Mouse (Mus musculus): ENCODE measurements around the gene Paqr5. TPM values are rescaled to one million over a fixed set of nuclear protein-coding genes. Genes with fewer than 3 reads are reported as not detected.

Gene Paqr5
- polyA plus RNA-seq, 1 experiment from 2014 or later, result 42.2 TPM

DNA sequence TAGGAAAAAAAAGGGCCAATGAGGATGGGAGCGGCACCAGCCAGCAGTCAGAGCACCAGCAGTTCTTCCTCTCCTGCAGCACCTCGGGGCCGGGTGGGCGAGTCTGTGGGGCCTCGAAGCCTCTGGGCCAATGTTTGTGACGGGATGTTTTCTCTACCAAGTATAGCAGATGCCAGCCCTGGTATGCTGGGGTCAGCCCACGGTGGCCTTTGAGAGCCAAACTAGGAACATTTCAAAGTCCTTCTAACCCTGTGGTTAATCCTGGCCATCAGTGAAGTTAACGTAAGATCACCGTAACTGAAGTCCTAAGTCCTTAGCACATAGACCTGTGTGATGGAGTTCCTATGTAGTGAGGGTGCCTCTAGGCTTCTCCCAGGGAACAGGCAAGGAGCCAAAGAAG is 54.6 kb downstream of the Paqr5 start:
- 64% methylated on average over 7 of the region's 9 CpGs for WGBS
- Histone ChIP-seq H3K4me3 (replicated peaks; ENCODE audit: low read length) (no peak overlapping the region), H3K9me3 (replicated peaks; ENCODE audit: control insufficient read depth, low read length) (no peaks in the 10 kb centered on the region), H3K27ac (ENCODE audit: low read length) (no peak overlapping the region), H3K4me1 (ENCODE audit: control insufficient read depth, insufficient read depth, low read length) (no peaks in the 10 kb centered on the region), H3K9ac (ENCODE audit: low read length) (no peak overlapping the region), H3K27me3 (ENCODE audit: control insufficient read depth, insufficient read depth, low read length) (no peaks in the 10 kb centered on the region), H3K36me3 (ENCODE audit: control insufficient read depth, insufficient read depth, low read length) (no peaks in the 10 kb centered on the region), H3K4me2 (ENCODE audit: low read depth, low read length) (no peak overlapping the region)
- no peak for ATAC-seq (ENCODE audit: insufficient read depth, low FRiP score)

DNA sequence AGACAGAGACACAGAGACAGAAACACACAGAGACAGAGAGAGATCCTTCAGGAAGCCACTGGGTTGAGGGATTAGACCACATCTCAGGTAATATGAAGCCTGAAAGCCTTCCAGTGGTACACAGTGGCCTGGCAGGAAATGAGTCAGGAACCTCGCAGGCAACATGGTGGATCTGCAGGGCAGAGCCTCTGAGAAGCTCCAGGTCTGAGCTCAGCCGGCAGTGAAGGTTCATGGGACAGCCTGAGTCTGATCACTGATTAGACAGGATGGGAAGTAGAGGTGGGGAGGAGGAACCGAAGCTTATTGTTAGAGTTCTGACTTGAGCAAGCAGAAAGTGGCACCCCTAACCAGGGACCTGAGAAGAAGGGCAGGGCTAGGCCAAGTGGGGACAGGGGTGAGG is 55.6 kb downstream of the Paqr5 start:
- no peaks in the 10 kb centered on the region for H3K9me3 ChIP-seq (replicated peaks; ENCODE audit: control insufficient read depth, low read length)
- no peak overlapping the region for H3K4me2 ChIP-seq (ENCODE audit: low read depth, low read length)
- no peaks in the 10 kb centered on the region for H3K27me3 ChIP-seq (ENCODE audit: control insufficient read depth, insufficient read depth, low read length)
- no peak overlapping the region for H3K9ac ChIP-seq (ENCODE audit: low read length)
- H3K4me1 ChIP-seq (ENCODE audit: control insufficient read depth, insufficient read depth, low read length), result no peaks in the 10 kb centered on the region; the same call in 1 of the 2 replicates
- ATAC-seq (ENCODE audit: insufficient read depth, low FRiP score), result no peak
- no peak overlapping the region for H3K4me3 ChIP-seq (replicated peaks; ENCODE audit: low read length)
- H3K27ac ChIP-seq (ENCODE audit: low read length), result no peak overlapping the region
- no peaks in the 10 kb centered on the region for H3K36me3 ChIP-seq (ENCODE audit: control insufficient read depth, insufficient read depth, low read length)
- WGBS, result 49% methylated on average over 3 of the region's 3 CpGs

DNA sequence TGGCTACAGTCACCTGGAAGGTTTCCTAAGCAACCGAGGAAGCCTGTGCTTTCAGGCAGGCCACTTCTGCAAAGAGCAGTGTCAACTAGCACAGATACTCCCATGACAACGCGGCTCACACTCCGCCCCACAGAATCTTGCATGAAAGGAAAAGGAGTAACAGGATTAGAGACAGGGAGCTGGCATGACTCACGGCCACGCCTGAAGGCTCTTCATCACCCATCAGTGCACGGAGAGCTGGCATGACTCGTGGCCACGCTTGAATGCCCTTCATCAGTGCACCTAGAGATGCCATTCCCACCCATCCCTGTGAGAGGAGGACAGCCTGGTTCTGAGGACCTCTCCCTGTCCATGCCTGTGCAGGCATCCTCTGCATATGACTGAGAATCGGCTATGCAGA is 59.3 kb downstream of the Paqr5 start:
- Histone ChIP-seq H3K27me3 (ENCODE audit: control insufficient read depth, insufficient read depth, low read length) (no peaks in the 10 kb centered on the region), H3K4me1 (ENCODE audit: control insufficient read depth, insufficient read depth, low read length) (peaks cover 4% of the 10 kb centered on the region), H3K9ac (ENCODE audit: low read length) (no peak overlapping the region), H3K36me3 (ENCODE audit: control insufficient read depth, insufficient read depth, low read length) (no peaks in the 10 kb centered on the region), H3K4me3 (replicated peaks; ENCODE audit: low read length) (no peak overlapping the region), H3K27ac (ENCODE audit: low read length) (peak overlapping the region; percentile 27; the same call in 1 of the 2 replicates), H3K9me3 (replicated peaks; ENCODE audit: control insufficient read depth, low read length) (no peaks in the 10 kb centered on the region), H3K4me2 (ENCODE audit: low read depth, low read length) (no peak overlapping the region)
- 0 out of 2 replicates have a peak, but pooled peaks have one; percentile 27 for ATAC-seq (ENCODE audit: insufficient read depth, low FRiP score)
- WGBS, result 69% methylated on average over 10 of the region's 10 CpGs

DNA sequence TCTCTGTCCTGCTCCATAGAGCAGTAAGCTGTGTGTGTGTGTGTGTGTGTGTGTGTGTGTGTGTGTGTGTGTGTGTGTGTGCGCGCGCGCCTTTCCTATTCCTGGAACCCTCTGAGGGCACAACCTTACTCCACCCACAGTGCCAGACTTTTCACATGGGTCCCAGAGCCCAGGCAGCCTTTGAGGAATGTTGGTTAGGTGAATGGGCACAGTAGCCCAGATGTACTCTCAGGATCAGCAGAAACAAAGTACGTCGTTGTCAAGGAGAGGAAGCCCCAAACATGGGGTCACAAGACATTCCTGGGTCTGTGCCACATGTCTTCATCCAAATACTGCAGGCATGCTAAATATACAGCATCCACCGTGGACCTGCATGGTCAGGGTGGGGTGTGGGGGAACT is 60.7 kb downstream of the Paqr5 start:
- no peak overlapping the region for H3K9ac ChIP-seq (ENCODE audit: low read length)
- no peak for ATAC-seq (ENCODE audit: insufficient read depth, low FRiP score)
- no peaks in the 10 kb centered on the region for H3K9me3 ChIP-seq (replicated peaks; ENCODE audit: control insufficient read depth, low read length)
- H3K4me2 ChIP-seq (ENCODE audit: low read depth, low read length), result no peak overlapping the region
- H3K4me3 ChIP-seq (replicated peaks; ENCODE audit: low read length), result no peak overlapping the region
- no peak overlapping the region for H3K27ac ChIP-seq (ENCODE audit: low read length)
- 77% methylated on average over 7 of the region's 7 CpGs for WGBS
- no peaks in the 10 kb centered on the region for H3K36me3 ChIP-seq (ENCODE audit: control insufficient read depth, insufficient read depth, low read length)
- peaks cover 7% of the 10 kb centered on the region for H3K4me1 ChIP-seq (ENCODE audit: control insufficient read depth, insufficient read depth, low read length)
- no peaks in the 10 kb centered on the region for H3K27me3 ChIP-seq (ENCODE audit: control insufficient read depth, insufficient read depth, low read length)

DNA sequence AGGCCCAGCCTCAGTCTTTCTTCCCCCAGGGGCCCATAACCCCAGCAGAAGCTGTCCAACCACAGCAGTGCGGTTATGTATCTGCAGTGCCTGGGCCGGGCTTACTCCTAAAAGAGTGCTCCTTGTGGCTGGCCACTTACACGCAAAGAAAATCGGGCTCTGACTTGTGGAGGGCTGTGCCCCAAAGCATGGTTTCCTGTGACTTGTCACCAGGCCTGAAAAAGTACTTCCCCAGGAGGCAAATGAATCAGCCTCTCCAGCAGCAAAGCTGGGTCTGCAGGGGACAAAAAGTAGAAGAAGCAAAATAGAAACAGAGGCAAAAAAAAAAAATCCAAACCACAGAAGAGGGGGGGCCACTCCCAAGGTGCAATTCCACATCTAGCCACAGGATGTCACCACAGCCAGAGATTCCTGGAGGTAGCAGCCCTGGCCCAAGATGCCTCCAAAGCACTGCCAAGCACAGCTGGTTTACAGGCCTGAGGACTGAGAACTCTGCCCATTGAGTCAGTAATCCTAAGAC is 61.2 kb downstream of the Paqr5 start:
- Histone ChIP-seq H3K27ac (ENCODE audit: low read length) (peak overlapping the region; percentile 54; the same call in 1 of the 2 replicates), H3K4me3 (replicated peaks; ENCODE audit: low read length) (no peak overlapping the region), H3K9me3 (replicated peaks; ENCODE audit: control insufficient read depth, low read length) (no peaks in the 10 kb centered on the region), H3K4me1 (ENCODE audit: control insufficient read depth, insufficient read depth, low read length) (peaks cover 12% of the 10 kb centered on the region), H3K9ac (ENCODE audit: low read length) (peak overlapping the region; percentile 22; the same call in 1 of the 2 replicates), H3K36me3 (ENCODE audit: control insufficient read depth, insufficient read depth, low read length) (no peaks in the 10 kb centered on the region), H3K4me2 (ENCODE audit: low read depth, low read length) (no peak overlapping the region), H3K27me3 (ENCODE audit: control insufficient read depth, insufficient read depth, low read length) (no peaks in the 10 kb centered on the region)
- 39% methylated on average over 4 of the region's 4 CpGs for WGBS
- ATAC-seq (ENCODE audit: insufficient read depth, low FRiP score), result peak; percentile 38; the same call in 1 of the 2 replicates

DNA sequence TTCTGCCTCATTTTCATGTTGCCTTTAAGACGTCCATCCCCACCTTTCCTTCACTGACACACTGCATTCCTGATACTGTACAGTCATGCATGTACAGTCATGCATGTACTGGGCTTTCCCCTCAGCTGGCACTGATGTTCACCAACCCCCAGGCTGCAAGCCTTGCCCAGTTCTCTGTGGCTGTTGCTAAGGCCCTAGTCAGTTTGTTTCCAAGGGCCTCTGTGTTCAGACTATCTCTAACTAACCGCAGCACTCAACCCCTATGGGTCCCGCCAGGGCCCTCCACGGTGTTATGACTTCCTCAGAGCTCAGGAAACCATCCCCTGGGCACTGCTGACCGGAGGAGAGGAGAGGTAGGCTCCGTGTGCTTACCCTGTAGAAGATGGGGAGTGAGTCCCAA is 63.3 kb downstream of the Paqr5 start:
- H3K9ac ChIP-seq (ENCODE audit: low read length), result 0 out of 2 replicates have a peak overlapping the region, but pooled peaks have one; percentile 1
- H3K4me2 ChIP-seq (ENCODE audit: low read depth, low read length), result no peak overlapping the region
- peaks cover 14% of the 10 kb centered on the region for H3K4me1 ChIP-seq (ENCODE audit: control insufficient read depth, insufficient read depth, low read length)
- 73% methylated on average over 6 of the region's 6 CpGs for WGBS
- no peaks in the 10 kb centered on the region for H3K36me3 ChIP-seq (ENCODE audit: control insufficient read depth, insufficient read depth, low read length)
- H3K27me3 ChIP-seq (ENCODE audit: control insufficient read depth, insufficient read depth, low read length), result no peaks in the 10 kb centered on the region
- no peak overlapping the region for H3K27ac ChIP-seq (ENCODE audit: low read length)
- ATAC-seq (ENCODE audit: insufficient read depth, low FRiP score), result no peak
- H3K9me3 ChIP-seq (replicated peaks; ENCODE audit: control insufficient read depth, low read length), result no peaks in the 10 kb centered on the region
- H3K4me3 ChIP-seq (replicated peaks; ENCODE audit: low read length), result no peak overlapping the region

DNA sequence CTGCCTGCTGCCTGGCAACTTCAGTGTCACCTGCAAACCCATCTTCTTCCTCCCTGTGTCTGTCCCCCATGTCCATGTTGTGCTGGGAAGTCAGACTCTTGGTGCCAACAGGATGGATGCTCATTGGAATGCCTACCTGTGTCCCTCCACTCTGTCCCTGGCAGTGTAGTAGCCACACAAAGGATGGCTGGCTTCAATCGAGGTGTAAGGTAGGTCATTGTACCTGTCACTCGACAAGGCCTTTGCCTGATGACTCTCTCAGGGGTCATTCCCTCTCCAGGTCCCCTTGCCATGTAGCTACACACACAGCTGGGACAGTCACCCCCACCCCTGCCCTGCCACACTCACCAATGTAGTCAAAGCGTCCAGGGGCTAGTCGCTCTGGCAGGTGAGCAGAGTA is 65.5 kb downstream of the Paqr5 start:
- no peak overlapping the region; the same call in 1 of the 2 replicates for H3K9ac ChIP-seq (ENCODE audit: low read length)
- H3K4me2 ChIP-seq (ENCODE audit: low read depth, low read length), result no peak overlapping the region
- ATAC-seq (ENCODE audit: insufficient read depth, low FRiP score), result no peak
- H3K4me3 ChIP-seq (replicated peaks; ENCODE audit: low read length), result no peak overlapping the region
- H3K27me3 ChIP-seq (ENCODE audit: control insufficient read depth, insufficient read depth, low read length), result no peaks in the 10 kb centered on the region
- WGBS, result 83% methylated on average over 4 of the region's 4 CpGs
- H3K4me1 ChIP-seq (ENCODE audit: control insufficient read depth, insufficient read depth, low read length), result peaks cover 14% of the 10 kb centered on the region
- H3K9me3 ChIP-seq (replicated peaks; ENCODE audit: control insufficient read depth, low read length), result no peaks in the 10 kb centered on the region
- H3K27ac ChIP-seq (ENCODE audit: low read length), result peak overlapping the region; percentile 90
- no peaks in the 10 kb centered on the region for H3K36me3 ChIP-seq (ENCODE audit: control insufficient read depth, insufficient read depth, low read length)

- no peaks in the 10 kb centered on the region for H3K27me3 ChIP-seq (ENCODE audit: control insufficient read depth, insufficient read depth, low read length)
- H3K36me3 ChIP-seq (ENCODE audit: control insufficient read depth, insufficient read depth, low read length), result no peaks in the 10 kb centered on the region
- H3K4me2 ChIP-seq (ENCODE audit: low read depth, low read length), result no peak overlapping the region
- no peak overlapping the region; the same call in 1 of the 2 replicates for H3K9ac ChIP-seq (ENCODE audit: low read length)
- ATAC-seq (ENCODE audit: insufficient read depth, low FRiP score), result no peak
- WGBS, result 25% methylated on average over 5 of the region's 5 CpGs
- H3K4me1 ChIP-seq (ENCODE audit: control insufficient read depth, insufficient read depth, low read length), result peaks cover 14% of the 10 kb centered on the region
- H3K9me3 ChIP-seq (replicated peaks; ENCODE audit: control insufficient read depth, low read length), result no peaks in the 10 kb centered on the region
- H3K4me3 ChIP-seq (replicated peaks; ENCODE audit: low read length), result no peak overlapping the region
- H3K27ac ChIP-seq (ENCODE audit: low read length), result peak overlapping the region; percentile 90
Observed at GRCm38 (mm10) chr9:61960753-61961152, 65.9 kb downstream of the Paqr5 start.

DNA sequence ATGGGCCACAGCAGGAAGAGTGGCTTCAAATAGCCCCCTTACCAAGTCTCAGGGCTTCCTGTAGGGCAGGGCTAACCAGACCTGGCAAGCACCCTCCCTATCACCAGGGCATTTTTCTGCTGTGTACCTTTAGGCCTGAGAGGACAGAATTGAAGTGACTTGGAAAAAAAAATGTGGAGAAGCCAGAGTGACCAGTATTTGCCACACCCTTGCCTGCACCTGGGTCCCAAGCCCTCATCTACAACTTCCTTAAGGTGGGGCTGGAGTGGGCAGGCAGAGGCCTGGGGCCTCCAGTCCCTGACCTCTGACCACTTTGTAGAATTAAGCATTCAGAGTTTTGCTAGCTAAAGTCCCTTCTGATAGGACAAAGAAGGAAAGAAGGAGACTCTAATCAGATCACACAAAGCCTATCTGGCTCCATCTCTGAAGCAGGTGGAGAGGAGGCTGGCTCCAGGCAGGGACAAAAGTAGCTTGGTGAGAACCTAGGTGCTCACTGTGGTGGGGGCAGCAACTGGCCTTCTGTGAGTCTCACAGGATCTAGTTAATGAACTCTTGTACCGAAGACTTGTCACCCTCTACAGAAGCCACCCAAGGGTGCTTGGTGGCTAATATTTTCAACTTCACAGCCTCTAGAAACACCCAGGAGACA is 66.6 kb downstream of the Paqr5 start:
- Histone ChIP-seq H3K9ac (ENCODE audit: low read length) (no peak overlapping the region), H3K4me2 (ENCODE audit: low read depth, low read length) (no peak overlapping the region), H3K4me1 (ENCODE audit: control insufficient read depth, insufficient read depth, low read length) (peaks cover 10% of the 10 kb centered on the region), H3K27ac (ENCODE audit: low read length) (peak overlapping the region; percentile 90), H3K36me3 (ENCODE audit: control insufficient read depth, insufficient read depth, low read length) (no peaks in the 10 kb centered on the region), H3K9me3 (replicated peaks; ENCODE audit: control insufficient read depth, low read length) (no peaks in the 10 kb centered on the region), H3K4me3 (replicated peaks; ENCODE audit: low read length) (no peak overlapping the region), H3K27me3 (ENCODE audit: control insufficient read depth, insufficient read depth, low read length) (no peaks in the 10 kb centered on the region)
- peak; percentile 84 for ATAC-seq (ENCODE audit: insufficient read depth, low FRiP score)
- WGBS, result 56% methylated on average over 1 of the region's 1 CpGs
